Mouse (Mus musculus): ENCODE data around the gene Rbm20.

Rbm20 gene

DNA sequence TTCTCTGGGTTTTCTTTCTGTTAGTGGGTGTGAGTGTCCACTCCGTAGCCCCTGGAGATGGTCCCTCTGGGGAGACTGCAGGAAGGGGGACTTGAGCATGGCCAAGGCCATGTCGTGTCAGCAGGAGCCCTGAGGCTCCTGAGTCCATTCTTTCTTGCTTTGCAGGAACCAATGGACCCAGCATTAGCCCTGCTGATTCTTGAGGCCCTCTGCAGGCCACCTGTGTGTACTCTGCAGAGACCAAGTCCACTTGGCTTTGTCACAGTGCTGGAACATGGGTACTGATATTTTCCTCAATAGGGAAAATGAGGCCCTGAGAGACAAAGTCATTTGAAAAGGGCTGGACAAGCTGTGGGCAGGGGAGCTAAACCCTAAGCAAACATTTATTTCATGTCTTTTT lies 193.5 kb downstream of the Rbm20 start:
- in situ Hi-C loops (cut with MboI, MseI), result no loop called here

DNA sequence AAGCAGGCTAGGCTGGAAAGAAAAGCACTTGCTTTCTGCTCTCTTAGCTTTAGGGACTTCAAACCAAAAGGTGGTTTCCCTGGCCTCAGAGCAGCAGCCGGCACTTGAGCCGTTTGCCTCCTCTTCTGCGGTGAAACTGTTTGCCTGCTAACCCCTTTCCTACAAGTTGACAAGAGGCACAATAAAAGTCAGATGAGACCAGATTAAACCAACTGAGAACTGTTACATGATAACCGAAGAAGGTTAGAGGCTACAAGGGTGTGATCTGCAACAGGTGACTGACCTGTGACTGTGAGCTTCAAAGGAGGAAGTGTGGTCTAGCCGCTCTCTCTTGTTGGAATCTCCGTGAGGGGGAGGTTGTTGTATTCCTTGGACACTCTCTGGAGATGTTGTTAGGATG lies 194.4 kb downstream of the Rbm20 start:
- in situ Hi-C loops (cut with MboI, MseI), result no loop called here

DNA sequence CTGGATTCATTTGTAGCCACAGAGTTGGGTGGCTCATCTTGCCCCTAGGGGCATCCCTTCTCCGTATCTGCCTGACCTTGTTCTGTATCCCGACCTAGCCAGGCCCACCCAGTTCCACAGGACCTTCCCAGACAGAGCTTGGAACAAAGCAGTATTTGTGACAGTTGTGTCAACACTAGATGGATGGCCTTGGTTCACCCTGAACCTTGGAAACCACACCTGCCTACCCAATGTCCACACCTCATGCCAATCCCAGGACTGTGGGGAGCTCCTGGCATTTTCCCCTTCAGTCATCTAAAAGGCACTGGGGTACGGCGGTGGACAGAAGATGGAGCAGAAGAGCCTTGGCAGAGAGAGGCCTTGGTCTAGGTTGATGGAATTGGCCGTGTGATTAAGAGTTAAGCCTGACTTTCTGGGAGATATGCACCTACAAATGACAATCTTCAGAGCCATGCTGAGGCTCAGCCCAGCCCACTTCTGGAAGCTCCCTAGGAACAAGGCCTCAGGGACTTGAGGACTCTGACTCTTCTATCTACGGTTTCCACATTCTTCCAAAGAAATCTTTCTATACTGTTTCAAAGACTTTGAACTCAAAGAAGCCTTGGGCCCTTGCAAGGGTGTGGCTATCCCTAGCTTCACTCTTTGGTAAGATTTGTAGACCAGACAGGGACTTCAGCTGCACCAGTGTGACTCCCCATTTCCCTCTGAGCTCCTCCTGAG lies 196.0 kb downstream of the Rbm20 start:
- in situ Hi-C loops (cut with MboI, MseI), result no loop called here

- in situ Hi-C loops (cut with MboI, MseI), result no loop called here
Observed at GRCm38 (mm10) chr19:53875246-53875645, 198.1 kb downstream of the Rbm20 start.

GRCm38 (mm10) chr19:53877779-53878178 lies 200.7 kb downstream of the Rbm20 start:
- in situ Hi-C loops (cut with MboI, MseI), result no loop called here

DNA sequence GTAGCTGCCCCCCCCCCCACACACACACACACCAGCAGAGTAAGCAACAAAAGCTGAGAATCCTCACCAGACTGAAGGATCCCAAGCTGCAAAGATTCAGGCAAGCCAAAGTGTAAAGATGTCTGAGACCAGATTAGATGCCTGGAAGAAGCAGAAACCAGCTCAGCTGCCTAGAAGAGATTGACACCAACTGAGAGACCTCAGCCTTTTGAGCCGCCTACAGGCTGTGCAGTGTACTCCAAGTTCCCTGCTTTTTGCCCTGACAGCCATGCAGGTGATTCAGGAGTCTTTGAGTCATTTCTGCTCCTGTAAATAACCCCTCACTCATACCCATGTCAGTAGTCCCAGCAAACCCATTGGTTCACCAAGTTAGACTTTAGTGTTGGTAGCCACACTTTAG lies 203.4 kb downstream of the Rbm20 start:
- in situ Hi-C loops (cut with MboI, MseI), result no loop called here

- in situ Hi-C loops (cut with MboI, MseI), result no loop called here
Observed at GRCm38 (mm10) chr19:53881786-53882185, 204.7 kb downstream of the Rbm20 start.

- in situ Hi-C loops (cut with MboI, MseI), result loop anchor here (5.0 kb wide), 1 partner anchor 73 kb away; no protein-coding TSS in a partner anchor
Observed at GRCm38 (mm10) chr19:53885450-53885849, 208.3 kb downstream of the Rbm20 start.

DNA sequence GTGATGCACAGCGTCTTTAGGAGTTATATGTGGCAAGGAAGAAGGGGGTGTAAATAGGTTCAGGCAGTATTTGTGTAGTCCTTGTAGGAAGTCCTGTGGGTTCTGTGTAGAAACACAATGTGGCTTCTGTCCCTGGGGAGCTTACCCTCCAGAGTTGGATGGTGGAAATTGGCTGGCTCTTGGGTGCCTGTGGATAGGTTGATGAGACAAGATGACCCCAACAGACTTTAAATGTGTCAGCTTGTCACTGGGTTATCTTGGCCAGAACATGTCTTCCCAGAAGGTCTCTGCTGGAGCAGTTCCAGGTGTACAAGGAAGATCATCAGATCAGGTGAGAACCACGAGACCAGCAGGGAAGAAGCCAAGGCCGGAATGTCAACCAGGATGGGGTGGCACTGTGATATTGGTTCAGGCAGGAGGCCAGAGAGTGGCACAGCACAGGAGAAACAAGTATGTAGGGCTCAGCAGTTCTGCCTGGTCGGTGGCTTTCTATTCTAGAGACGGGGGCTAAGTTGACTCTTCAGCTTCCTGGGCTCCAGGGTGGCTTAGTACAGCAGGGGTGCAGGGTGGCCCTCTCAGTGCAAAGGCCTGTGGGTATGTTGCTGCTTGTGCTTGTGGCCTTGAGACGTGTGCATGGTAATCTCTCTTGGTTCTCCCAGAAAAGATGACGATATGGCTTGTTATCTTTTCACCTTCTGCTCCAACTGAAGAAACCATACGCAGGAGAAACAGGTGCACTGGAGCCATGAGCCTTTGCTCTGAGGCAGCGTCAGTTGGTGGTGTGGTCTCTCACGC lies 209.7 kb downstream of the Rbm20 start:
- in situ Hi-C loops (cut with MboI, MseI), result loop anchor here (5.0 kb wide), 1 partner anchor 74 kb away; no protein-coding TSS in a partner anchor

- in situ Hi-C loops (cut with MboI, MseI), result loop anchor here (5.0 kb wide), 1 partner anchor 76 kb away; no protein-coding TSS in a partner anchor
Observed at GRCm38 (mm10) chr19:53887822-53888221, 210.7 kb downstream of the Rbm20 start.

DNA sequence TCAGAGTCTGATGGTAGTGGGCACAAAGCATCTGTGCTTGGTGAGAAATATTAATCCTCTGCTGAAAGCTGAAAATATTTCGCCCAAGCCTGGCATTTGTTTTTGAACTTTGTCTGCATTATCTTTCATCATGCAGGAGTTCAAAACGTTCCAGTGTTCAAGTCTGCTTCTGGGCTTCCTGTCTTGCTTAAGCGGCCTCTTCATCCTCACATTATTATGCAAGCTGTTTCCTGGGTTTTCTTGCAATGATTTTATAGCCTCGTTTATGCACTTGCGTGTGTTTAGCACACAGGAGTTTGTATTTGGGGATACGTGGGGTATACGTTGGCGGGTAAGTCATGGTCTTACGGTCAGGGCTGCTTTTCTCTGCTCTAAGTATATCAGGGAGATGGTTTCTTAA lies 211.2 kb downstream of the Rbm20 start:
- in situ Hi-C loops (cut with MboI, MseI), result loop anchor here (5.0 kb wide), 1 partner anchor 76 kb away; no protein-coding TSS in a partner anchor

DNA sequence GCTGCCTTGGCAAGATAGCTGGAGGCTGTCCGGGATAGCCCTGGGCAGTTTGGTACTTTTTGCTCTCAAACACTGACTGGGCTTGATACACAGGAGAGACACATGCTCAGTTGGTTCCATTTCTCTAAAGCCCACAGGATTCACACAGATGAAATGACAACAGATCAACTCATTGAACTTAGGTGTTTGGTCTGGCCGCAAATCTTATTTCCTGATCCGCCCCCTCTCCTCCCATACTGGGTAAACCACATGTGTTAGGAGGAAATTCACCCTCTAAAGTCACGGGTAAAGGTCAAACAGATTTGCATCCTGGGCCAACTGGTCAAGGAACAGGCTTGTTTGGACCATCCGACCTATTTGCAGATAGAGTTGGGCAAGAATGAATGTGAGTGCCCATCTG lies 212.4 kb downstream of the Rbm20 start:
- in situ Hi-C loops (cut with MboI, MseI), result loop anchor here (5.0 kb wide), 1 partner anchor 77 kb away; no protein-coding TSS in a partner anchor

DNA sequence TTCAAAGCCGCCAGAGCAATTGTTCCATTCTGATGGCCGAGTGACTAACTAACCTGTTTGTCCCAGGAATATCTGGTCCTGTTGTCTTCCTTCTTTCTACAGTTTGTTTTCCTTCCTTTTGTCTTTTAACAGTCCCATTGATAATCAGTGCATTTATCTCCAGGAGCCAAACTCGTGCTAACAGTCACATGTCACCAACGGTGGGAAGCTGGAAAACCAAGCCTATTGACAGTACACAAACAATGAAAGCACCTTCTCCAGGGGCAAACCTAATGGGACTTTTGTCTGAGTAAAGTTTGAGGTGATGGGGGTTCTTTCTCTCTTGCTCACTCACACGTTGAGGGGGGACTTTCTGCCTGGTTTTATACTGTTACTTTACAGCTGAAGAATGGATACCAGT lies 213.2 kb downstream of the Rbm20 start:
- in situ Hi-C loops (cut with MboI, MseI), result loop anchor here (10.0 kb wide), 1 partner anchor 465 kb away; no protein-coding TSS in a partner anchor

DNA sequence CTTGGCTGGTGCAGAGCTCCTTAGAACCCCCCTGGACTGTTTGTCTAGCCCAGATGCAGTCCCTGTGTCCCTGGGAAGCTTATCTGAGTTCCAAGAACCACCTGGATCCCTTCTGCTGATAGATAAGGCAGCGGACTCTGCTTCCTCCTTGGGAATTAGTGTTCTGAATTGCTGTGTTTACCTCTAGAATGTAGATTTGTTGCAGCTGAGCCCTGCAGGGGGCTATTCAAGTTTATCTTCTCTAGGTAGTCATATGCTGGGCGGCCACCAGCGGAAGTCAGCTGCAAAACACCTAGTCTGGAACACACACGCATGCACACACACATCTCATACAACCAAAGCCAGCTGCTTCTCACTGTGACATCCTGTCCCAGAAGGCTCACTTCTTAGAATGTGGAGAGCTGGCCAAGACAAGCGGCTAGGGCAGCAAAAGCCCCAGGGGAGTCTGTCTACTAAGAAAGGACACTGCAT lies 213.7 kb downstream of the Rbm20 start:
- in situ Hi-C loops (cut with MboI, MseI), result loop anchor here (10.0 kb wide), 1 partner anchor 466 kb away; no protein-coding TSS in a partner anchor

- in situ Hi-C loops (cut with MboI, MseI), result loop anchor here (10.0 kb wide), 1 partner anchor 467 kb away; no protein-coding TSS in a partner anchor
Observed at GRCm38 (mm10) chr19:53891569-53891968, 214.5 kb downstream of the Rbm20 start.

- in situ Hi-C loops (cut with MboI, MseI), result loop anchor here (10.0 kb wide), 1 partner anchor 467 kb away; no protein-coding TSS in a partner anchor
Observed at GRCm38 (mm10) chr19:53892061-53892460, 215.0 kb downstream of the Rbm20 start, which contains the start of gene Pdcd4. TSS of gene Pdcd4 (plus strand) at chr19:53892231.

DNA sequence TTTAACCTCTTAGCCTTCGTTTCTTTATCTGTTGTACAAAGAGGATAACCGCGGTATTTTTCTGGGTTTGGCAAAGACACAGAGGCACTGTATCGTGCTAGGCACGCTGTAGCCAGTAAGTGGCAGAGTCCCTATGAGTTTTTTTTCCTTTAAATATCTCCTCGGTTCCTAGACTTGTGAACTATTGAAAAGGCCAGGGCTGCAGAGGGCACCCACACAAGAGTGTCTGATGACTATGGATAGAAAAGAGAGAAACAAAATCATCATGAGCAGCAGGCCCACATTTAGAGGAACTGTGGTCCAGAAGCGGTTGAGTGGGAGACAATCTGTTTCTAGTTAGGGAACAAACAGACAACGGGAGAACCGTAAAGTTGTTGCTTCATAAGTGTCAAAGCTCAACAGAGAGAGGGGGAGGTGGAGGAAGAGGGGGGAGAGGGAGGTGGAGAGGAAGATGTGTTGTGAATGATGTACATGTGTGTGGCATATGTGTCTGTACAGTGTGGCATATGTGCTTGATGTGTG lies 215.8 kb downstream of the Rbm20 start:
- in situ Hi-C loops (cut with MboI, MseI), result loop anchor here (10.0 kb wide), 1 partner anchor 468 kb away; no protein-coding TSS in a partner anchor

DNA sequence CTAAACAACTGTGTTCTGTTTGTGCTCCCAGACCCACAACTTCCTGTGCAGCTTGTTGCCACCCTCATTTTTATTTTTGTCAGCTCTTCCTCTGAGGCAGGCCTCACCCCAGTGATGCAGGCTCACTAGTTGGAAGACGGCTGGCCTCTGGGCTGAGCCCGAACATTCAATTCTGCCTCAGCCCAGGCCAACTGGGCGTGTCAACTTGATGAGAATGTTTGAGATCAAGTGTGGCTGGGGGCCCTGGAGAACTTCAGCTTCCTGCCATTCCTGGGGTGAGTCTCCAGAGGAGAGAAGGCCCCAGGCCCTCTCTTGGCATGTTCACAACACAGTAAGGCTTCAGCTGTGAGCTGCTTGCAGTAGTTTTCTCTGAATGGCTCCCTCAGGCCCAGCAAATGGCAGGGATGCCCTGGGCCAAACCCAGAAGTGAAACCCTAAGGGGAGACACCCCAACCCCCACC lies 216.6 kb downstream of the Rbm20 start:
- in situ Hi-C loops (cut with MboI, MseI), result loop anchor here (10.0 kb wide), 1 partner anchor 469 kb away; no protein-coding TSS in a partner anchor

GRCm38 (mm10) chr19:53894538-53895121 lies 217.5 kb downstream of the Rbm20 start:
- in situ Hi-C loops (cut with MboI, MseI), result loop anchor here (10.0 kb wide), 1 partner anchor 470 kb away; no protein-coding TSS in a partner anchor

DNA sequence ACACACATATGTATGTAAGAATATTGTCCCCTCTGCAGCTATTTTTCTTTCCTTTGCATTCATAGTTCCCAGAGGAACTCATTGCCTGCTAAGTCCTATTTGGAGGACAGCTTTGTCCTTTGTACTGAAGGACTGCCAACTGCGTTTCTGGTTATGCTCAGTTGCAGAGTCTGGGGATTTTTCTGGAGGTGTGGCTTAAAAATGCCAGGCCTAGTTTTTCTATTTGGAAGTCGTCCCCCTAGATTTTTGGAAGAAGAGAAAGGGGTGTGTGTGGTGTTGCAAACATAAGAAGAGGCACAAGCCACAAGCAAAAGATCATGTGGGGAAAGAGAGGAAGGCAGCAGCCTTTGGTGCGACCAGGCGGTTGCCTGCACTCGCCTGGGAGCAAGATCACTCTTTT lies 220.9 kb downstream of the Rbm20 start:
- in situ Hi-C loops (cut with MboI, MseI), result loop anchor here (10.0 kb wide), 1 partner anchor 473 kb away; no protein-coding TSS in a partner anchor

DNA sequence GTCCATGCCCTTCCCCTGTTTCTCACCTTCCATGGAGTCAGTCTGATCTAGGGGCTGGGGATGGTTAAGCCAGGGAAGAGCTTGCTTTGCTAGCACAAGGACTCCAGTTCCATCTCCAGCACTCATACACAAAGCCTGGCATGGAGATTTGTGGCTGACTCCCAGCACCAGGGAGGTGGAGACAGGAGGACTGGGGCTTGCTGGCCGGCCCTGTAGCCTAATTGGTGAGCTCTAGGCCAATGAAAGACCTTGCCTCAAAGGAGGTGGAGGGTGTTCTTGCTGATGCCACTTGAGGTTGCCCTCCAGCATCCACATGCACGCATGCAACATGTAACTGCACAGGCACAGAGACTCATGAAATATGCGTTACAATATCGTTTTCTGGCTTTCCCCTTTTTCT lies 221.4 kb downstream of the Rbm20 start:
- in situ Hi-C loops (cut with MboI, MseI), result loop anchor here (10.0 kb wide), 1 partner anchor 474 kb away; no protein-coding TSS in a partner anchor
